Mouse (Mus musculus) layer of hippocampus, adult 11-12 months (tissue): ENCODE results near the gene Flcn.
"Not testable (repeated sequence)": the region's sequence is repeated elsewhere in the genome, so short reads cannot be mapped to it uniquely, and the experiment has no call there.

ENCODE experiments used
- DNase-seq: peaks from one replicate; pipeline ENCODE4 v3.0.0; 2022; ENCODE audit warnings: low spot score

Gene Flcn

GRCm38 (mm10) chr11:59809670-59810474 is at the start of gene Flcn:
Flcn (minus strand) TSS chr11:59810016.
- DNase-seq, result peak; percentile 86

GRCm38 (mm10) chr11:59852865-59853264 is 43.0 kb upstream of the Flcn start:
- DNase-seq, result no peak

GRCm38 (mm10) chr11:59847891-59848884 is 38.4 kb upstream of the Flcn start:
- DNase-seq, result peak; percentile 71

GRCm38 (mm10) chr11:59847131-59847530 is 37.3 kb upstream of the Flcn start:
- no peak for DNase-seq

GRCm38 (mm10) chr11:59846311-59846710 is 36.5 kb upstream of the Flcn start:
- no peak for DNase-seq

- DNase-seq, result peak; percentile 97
Measured at GRCm38 (mm10) chr11:59839459-59840126, 29.8 kb upstream of the Flcn start, which contains the start of gene Cops3. Cops3 (minus strand) TSS chr11:59839838.

- peak; percentile 92 for DNase-seq
Measured at GRCm38 (mm10) chr11:59839008-59839458, 29.2 kb upstream of the Flcn start, which contains the start of gene Nt5m. Nt5m (plus strand) TSS chr11:59839447.

- DNase-seq, result no peak
Measured at GRCm38 (mm10) chr11:59838426-59838825, 28.6 kb upstream of the Flcn start.

GRCm38 (mm10) chr11:59837789-59838188 is 28.0 kb upstream of the Flcn start:
- not testable (repeated sequence) for DNase-seq

GRCm38 (mm10) chr11:59821625-59822024 is 11.8 kb upstream of the Flcn start:
- DNase-seq, result no peak

- DNase-seq, result no peak
Measured at GRCm38 (mm10) chr11:59817916-59818315, 8.1 kb upstream of the Flcn start.

- DNase-seq, result no peak
Measured at GRCm38 (mm10) chr11:59815482-59816065, 5.8 kb upstream of the Flcn start.

GRCm38 (mm10) chr11:59814936-59815335 is 5.1 kb upstream of the Flcn start:
- DNase-seq, result no peak

GRCm38 (mm10) chr11:59814311-59814710 is 4.5 kb upstream of the Flcn start:
- DNase-seq, result no peak

- DNase-seq, result no peak
Measured at GRCm38 (mm10) chr11:59813276-59813675, 3.5 kb upstream of the Flcn start.

GRCm38 (mm10) chr11:59811211-59811610 is 1.4 kb upstream of the Flcn start:
- no peak for DNase-seq

GRCm38 (mm10) chr11:59810480-59811158 is 803 bp upstream of the Flcn start:
- DNase-seq, result no peak

- DNase-seq, result no peak
Measured at GRCm38 (mm10) chr11:59809071-59809669, 646 bp downstream of the Flcn start.

GRCm38 (mm10) chr11:59808170-59808960 is 1.5 kb downstream of the Flcn start:
- DNase-seq, result no peak

GRCm38 (mm10) chr11:59805656-59806055 is 4.2 kb downstream of the Flcn start:
- no peak for DNase-seq
